Mouse (Mus musculus): ENCODE data around the gene Olfr799. TPM values are rescaled to one million over a fixed set of nuclear protein-coding genes. Genes with fewer than 3 reads are reported as not detected.

Olfr799 gene
- polyA plus RNA-seq (2015; fragmentation: Nextera tagmentation; extraction: Ambion mirVana): not detected in 2 replicates

GRCm38 (mm10) chr10:129637184-129637583 lies at the start of gene Olfr799:
Olfr799 (plus strand) TSS chr10:129637484.
- H3K9me3 ChIP-seq: no peaks in the 10 kb centered on the region
- no peaks in the 10 kb centered on the region for H3K4me1 ChIP-seq
- no peak within 1 kb of the TSS for H3K4me2 ChIP-seq
- ATAC-seq (ENCODE audit: insufficient number of reproducible peaks, low FRiP score, low TSS enrichment, low read depth): no peak
- no peak within 1 kb of the TSS for H3K27ac ChIP-seq
- no peaks in the 10 kb centered on the region for H3K36me3 ChIP-seq
- 10% methylated on average over 1 of the region's 1 CpGs for WGBS
- no peaks in the 10 kb centered on the region for H3K27me3 ChIP-seq
- H3K9ac ChIP-seq: no peak within 1 kb of the TSS
- H3K4me3 ChIP-seq: no peak within 1 kb of the TSS

DNA sequence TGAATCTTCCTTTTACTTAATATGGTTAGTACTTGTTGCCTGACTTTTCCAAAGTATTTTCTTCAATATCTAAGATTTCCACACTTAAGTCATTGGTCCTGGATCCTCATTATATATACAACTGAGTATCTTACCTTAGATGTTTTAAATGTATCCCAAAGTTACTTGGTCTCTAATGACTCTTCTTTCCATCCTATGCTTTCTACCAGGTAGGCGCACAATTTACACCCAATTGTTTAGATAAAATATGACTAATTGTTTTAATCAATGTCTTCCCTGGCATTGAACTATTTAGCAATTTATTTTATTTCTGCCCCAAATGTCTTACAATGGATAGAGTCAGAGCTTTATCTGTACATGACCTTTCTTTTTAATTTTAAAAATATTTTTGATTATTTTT lies 24.8 kb upstream of the Olfr799 start, which contains the start of gene Olfr796:
Olfr796 (minus strand) TSS at position 101 of the 400 bp plus-strand sequence.
- Histone ChIP-seq H3K27me3 (no peaks in the 10 kb centered on the region), H3K9ac (no peak within 1 kb of the TSS), H3K9me3 (no peaks in the 10 kb centered on the region), H3K4me1 (no peaks in the 10 kb centered on the region), H3K36me3 (no peaks in the 10 kb centered on the region), H3K4me3 (no peak within 1 kb of the TSS), H3K27ac (no peak within 1 kb of the TSS), H3K4me2 (no peak within 1 kb of the TSS)
- 96% methylated on average over 1 of the region's 1 CpGs for WGBS
- no peak for ATAC-seq (ENCODE audit: insufficient number of reproducible peaks, low FRiP score, low TSS enrichment, low read depth)

DNA sequence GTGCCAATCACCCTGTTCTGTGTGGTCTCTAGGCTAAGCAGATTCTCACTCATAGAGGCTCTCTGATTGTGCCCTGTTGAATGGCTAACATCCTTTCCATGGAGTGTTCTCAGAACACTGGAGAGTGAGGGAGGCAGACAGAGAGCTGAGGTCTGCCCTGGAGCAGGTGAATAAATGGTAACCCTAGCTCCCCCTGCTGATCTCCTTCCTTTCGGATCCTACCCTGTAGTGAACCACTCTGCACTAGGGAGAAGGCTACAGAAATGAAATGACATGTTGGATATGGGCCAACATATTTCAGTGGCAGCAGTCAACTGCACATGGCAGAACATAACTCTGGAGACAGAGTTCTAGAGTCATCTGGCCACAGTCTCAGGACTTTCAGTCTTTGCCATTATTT lies 15.6 kb upstream of the Olfr799 start:
- Histone ChIP-seq H3K4me1 (no peaks in the 10 kb centered on the region), H3K36me3 (no peaks in the 10 kb centered on the region), H3K4me2 (no peak overlapping the region), H3K4me3 (no peak overlapping the region), H3K9me3 (no peaks in the 10 kb centered on the region), H3K27me3 (no peaks in the 10 kb centered on the region), H3K9ac (no peak overlapping the region), H3K27ac (no peak overlapping the region)
- ATAC-seq (ENCODE audit: insufficient number of reproducible peaks, low FRiP score, low TSS enrichment, low read depth): no peak
- 15% methylated on average over 1 of the region's 1 CpGs for WGBS

DNA sequence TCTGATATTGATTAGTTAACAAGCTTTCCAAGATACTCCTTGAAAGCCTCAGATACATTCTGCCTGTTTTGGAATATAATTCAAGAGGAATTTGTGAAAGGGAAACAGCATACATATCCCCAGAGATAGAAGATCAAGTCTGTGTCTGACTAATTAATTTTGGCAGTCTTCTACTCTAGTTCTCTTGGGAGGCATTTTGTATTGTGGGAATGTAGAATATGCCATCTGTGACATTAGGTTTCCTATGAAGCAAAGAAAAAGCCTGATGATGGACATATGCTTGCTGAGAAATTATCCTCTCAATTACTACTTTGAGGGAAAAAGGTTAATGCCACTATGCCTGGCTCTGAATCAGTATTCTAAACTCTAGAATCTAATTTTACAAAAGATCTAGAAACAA lies 14.0 kb upstream of the Olfr799 start:
- Histone ChIP-seq H3K9ac (no peak overlapping the region), H3K4me3 (no peak overlapping the region), H3K4me2 (no peak overlapping the region), H3K27me3 (no peaks in the 10 kb centered on the region), H3K4me1 (no peaks in the 10 kb centered on the region), H3K36me3 (no peaks in the 10 kb centered on the region), H3K27ac (no peak overlapping the region), H3K9me3 (no peaks in the 10 kb centered on the region)
- no peak for ATAC-seq (ENCODE audit: insufficient number of reproducible peaks, low FRiP score, low TSS enrichment, low read depth)

GRCm38 (mm10) chr10:129627834-129628233 lies 9.4 kb upstream of the Olfr799 start, which contains the start of gene Olfr798:
Olfr798 (minus strand) TSS chr10:129627934.
- H3K4me1 ChIP-seq: no peaks in the 10 kb centered on the region
- ATAC-seq (ENCODE audit: insufficient number of reproducible peaks, low FRiP score, low TSS enrichment, low read depth): no peak
- H3K27me3 ChIP-seq: no peaks in the 10 kb centered on the region
- H3K27ac ChIP-seq: no peak within 1 kb of the TSS
- no peak within 1 kb of the TSS for H3K4me3 ChIP-seq
- H3K9ac ChIP-seq: no peak within 1 kb of the TSS
- WGBS: 76% methylated on average over 1 of the region's 1 CpGs
- no peak within 1 kb of the TSS for H3K4me2 ChIP-seq
- no peaks in the 10 kb centered on the region for H3K9me3 ChIP-seq
- H3K36me3 ChIP-seq: no peaks in the 10 kb centered on the region

DNA sequence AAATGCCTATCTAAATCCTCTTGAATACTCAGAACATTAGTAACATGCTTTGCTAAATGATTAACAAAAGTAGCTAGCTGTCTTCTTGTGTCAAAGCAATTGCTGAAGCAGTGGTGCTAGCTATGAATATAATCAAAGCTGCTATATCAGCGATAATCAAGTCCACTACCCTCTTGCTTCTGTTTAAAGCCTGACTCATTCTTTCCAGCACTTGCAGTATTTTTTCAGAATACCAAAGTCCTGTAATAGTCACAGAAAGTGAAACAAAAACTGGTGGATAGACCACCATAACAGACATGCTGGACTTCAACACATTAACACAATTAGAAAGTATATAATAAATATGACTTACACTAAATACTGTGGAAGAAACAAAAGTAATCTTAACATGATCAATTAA lies 14.5 kb downstream of the Olfr799 start:
- H3K9me3 ChIP-seq: no peaks in the 10 kb centered on the region
- no peaks in the 10 kb centered on the region for H3K4me1 ChIP-seq
- no peak overlapping the region for H3K4me3 ChIP-seq
- no peak for ATAC-seq (ENCODE audit: insufficient number of reproducible peaks, low FRiP score, low TSS enrichment, low read depth)
- WGBS: 92% methylated on average over 1 of the region's 1 CpGs
- no peaks in the 10 kb centered on the region for H3K27me3 ChIP-seq
- H3K4me2 ChIP-seq: no peak overlapping the region
- no peak overlapping the region for H3K9ac ChIP-seq
- H3K36me3 ChIP-seq: no peaks in the 10 kb centered on the region
- no peak overlapping the region for H3K27ac ChIP-seq

- H3K4me3 ChIP-seq: no peak within 1 kb of the TSS
- no peak within 1 kb of the TSS for H3K9ac ChIP-seq
- H3K4me1 ChIP-seq: no peaks in the 10 kb centered on the region
- ATAC-seq (ENCODE audit: insufficient number of reproducible peaks, low FRiP score, low TSS enrichment, low read depth): no peak
- no peaks in the 10 kb centered on the region for H3K9me3 ChIP-seq
- H3K36me3 ChIP-seq: no peaks in the 10 kb centered on the region
- no peaks in the 10 kb centered on the region for H3K27me3 ChIP-seq
- no peak within 1 kb of the TSS for H3K4me2 ChIP-seq
- H3K27ac ChIP-seq: no peak within 1 kb of the TSS
Observed at GRCm38 (mm10) chr10:129657394-129657793, 20.1 kb downstream of the Olfr799 start, which contains the start of gene Olfr800. Olfr800 (plus strand) TSS chr10:129657694.

GRCm38 (mm10) chr10:129673765-129674164 lies 36.5 kb downstream of the Olfr799 start, which contains the start of gene Olfr801:
Olfr801 (minus strand) TSS chr10:129673865.
- ATAC-seq (ENCODE audit: insufficient number of reproducible peaks, low FRiP score, low TSS enrichment, low read depth): no peak
- H3K27me3 ChIP-seq: no peaks in the 10 kb centered on the region
- no peak within 1 kb of the TSS for H3K27ac ChIP-seq
- 68% methylated on average over 1 of the region's 1 CpGs for WGBS
- no peaks in the 10 kb centered on the region for H3K9me3 ChIP-seq
- H3K4me1 ChIP-seq: no peaks in the 10 kb centered on the region
- no peak within 1 kb of the TSS for H3K4me3 ChIP-seq
- no peaks in the 10 kb centered on the region for H3K36me3 ChIP-seq
- H3K9ac ChIP-seq: no peak within 1 kb of the TSS
- H3K4me2 ChIP-seq: no peak within 1 kb of the TSS

DNA sequence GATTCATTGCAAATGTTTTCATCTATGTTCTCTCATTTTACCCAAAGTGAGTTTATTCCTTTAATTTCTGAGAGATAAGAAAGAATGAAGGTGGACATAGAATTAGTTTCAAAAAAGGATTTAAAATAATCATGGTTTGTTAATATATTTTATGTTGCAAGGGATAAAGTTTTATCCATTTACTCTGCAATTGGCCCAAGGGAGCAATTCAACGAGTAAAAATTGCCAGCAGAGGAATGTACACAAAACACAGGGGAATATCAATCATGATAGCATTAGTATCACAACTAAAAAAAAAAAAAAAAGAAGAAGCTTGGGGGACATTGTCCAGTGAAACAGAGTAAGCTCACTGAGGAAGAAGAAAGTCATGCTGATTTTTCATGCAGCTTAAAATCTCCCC lies 50.8 kb downstream of the Olfr799 start, which contains the start of gene Olfr802:
Olfr802 (minus strand) TSS at position 101 of the 400 bp plus-strand sequence.
- no peak within 1 kb of the TSS for H3K9ac ChIP-seq
- no peaks in the 10 kb centered on the region for H3K27me3 ChIP-seq
- H3K9me3 ChIP-seq: no peaks in the 10 kb centered on the region
- H3K4me3 ChIP-seq: no peak within 1 kb of the TSS
- H3K36me3 ChIP-seq: no peaks in the 10 kb centered on the region
- H3K4me1 ChIP-seq: no peaks in the 10 kb centered on the region
- WGBS: 56% methylated on average over 1 of the region's 1 CpGs
- H3K4me2 ChIP-seq: no peak within 1 kb of the TSS
- no peak for ATAC-seq (ENCODE audit: insufficient number of reproducible peaks, low FRiP score, low TSS enrichment, low read depth)
- no peak within 1 kb of the TSS for H3K27ac ChIP-seq

- no peak within 1 kb of the TSS for H3K4me3 ChIP-seq
- no peak for ATAC-seq (ENCODE audit: insufficient number of reproducible peaks, low FRiP score, low TSS enrichment, low read depth)
- WGBS: 63% methylated on average over 2 of the region's 2 CpGs
Observed at GRCm38 (mm10) chr10:129694186-129694585, 56.9 kb downstream of the Olfr799 start, which contains the start of gene Olfr803. Olfr803 (minus strand) TSS chr10:129694286.

More at GRCm38 (mm10) chr10:129694186-129694585, 56.9 kb downstream of the Olfr799 start, which contains the start of gene Olfr803:
- H3K9ac ChIP-seq: no peak within 1 kb of the TSS
- no peaks in the 10 kb centered on the region for H3K4me1 ChIP-seq
- no peaks in the 10 kb centered on the region for H3K9me3 ChIP-seq
- no peak within 1 kb of the TSS for H3K4me2 ChIP-seq
- H3K27ac ChIP-seq: no peak within 1 kb of the TSS
- no peaks in the 10 kb centered on the region for H3K36me3 ChIP-seq
- H3K27me3 ChIP-seq: no peaks in the 10 kb centered on the region

Other genes starting within 250 kb of the Olfr799 start
- gene Olfr785, start 232.1 kb upstream of the Olfr799 start, polyA plus RNA-seq (2015; fragmentation: Nextera tagmentation; extraction: Ambion mirVana): not detected in 2 replicates
- gene Olfr786, start 210.2 kb upstream of the Olfr799 start, polyA plus RNA-seq (2015; fragmentation: Nextera tagmentation; extraction: Ambion mirVana): not detected in 2 replicates
- not detected in 2 replicates for gene Olfr787, start 175.6 kb upstream of the Olfr799 start, polyA plus RNA-seq (2015; fragmentation: Nextera tagmentation; extraction: Ambion mirVana)
- gene Olfr788, start 166.5 kb upstream of the Olfr799 start, polyA plus RNA-seq (2015; fragmentation: Nextera tagmentation; extraction: Ambion mirVana): not detected in 2 replicates
- gene Olfr789, start 152.7 kb upstream of the Olfr799 start, polyA plus RNA-seq (2015; fragmentation: Nextera tagmentation; extraction: Ambion mirVana): not detected in 2 replicates
- not detected in 2 replicates for gene Olfr790, start 139.0 kb upstream of the Olfr799 start, polyA plus RNA-seq (2015; fragmentation: Nextera tagmentation; extraction: Ambion mirVana)
- gene Olfr791, start 115.7 kb upstream of the Olfr799 start, polyA plus RNA-seq (2015; fragmentation: Nextera tagmentation; extraction: Ambion mirVana): not detected in 2 replicates
- gene Olfr792, start 98.3 kb upstream of the Olfr799 start, polyA plus RNA-seq (2015; fragmentation: Nextera tagmentation; extraction: Ambion mirVana): not detected in 2 replicates
- not detected in 2 replicates for gene Olfr794, start 69.8 kb upstream of the Olfr799 start, polyA plus RNA-seq (2015; fragmentation: Nextera tagmentation; extraction: Ambion mirVana)
- gene Olfr796, start 24.9 kb upstream of the Olfr799 start, polyA plus RNA-seq (2015; fragmentation: Nextera tagmentation; extraction: Ambion mirVana): not detected in 2 replicates
- not detected in 2 replicates for gene Olfr798, start 9.6 kb upstream of the Olfr799 start, polyA plus RNA-seq (2015; fragmentation: Nextera tagmentation; extraction: Ambion mirVana)
- gene Olfr800, start 20.2 kb downstream of the Olfr799 start, polyA plus RNA-seq (2015; fragmentation: Nextera tagmentation; extraction: Ambion mirVana): not detected in 2 replicates
- gene Olfr801, start 36.4 kb downstream of the Olfr799 start, polyA plus RNA-seq (2015; fragmentation: Nextera tagmentation; extraction: Ambion mirVana): not detected in 2 replicates
- gene Olfr802, start 50.7 kb downstream of the Olfr799 start, polyA plus RNA-seq (2015; fragmentation: Nextera tagmentation; extraction: Ambion mirVana): not detected in 2 replicates
- gene Olfr803, start 56.8 kb downstream of the Olfr799 start, polyA plus RNA-seq (2015; fragmentation: Nextera tagmentation; extraction: Ambion mirVana): not detected in 2 replicates
- gene Olfr804, start 65.7 kb downstream of the Olfr799 start, polyA plus RNA-seq (2015; fragmentation: Nextera tagmentation; extraction: Ambion mirVana): not detected in 2 replicates
- gene Olfr805, start 91.9 kb downstream of the Olfr799 start, polyA plus RNA-seq (2015; fragmentation: Nextera tagmentation; extraction: Ambion mirVana): not detected in 2 replicates
- gene Olfr806, start 104.4 kb downstream of the Olfr799 start, polyA plus RNA-seq (2015; fragmentation: Nextera tagmentation; extraction: Ambion mirVana): not detected in 2 replicates
- not detected in 2 replicates for gene Olfr807, start 120.3 kb downstream of the Olfr799 start, polyA plus RNA-seq (2015; fragmentation: Nextera tagmentation; extraction: Ambion mirVana)
- gene Olfr808, start 128.0 kb downstream of the Olfr799 start, polyA plus RNA-seq (2015; fragmentation: Nextera tagmentation; extraction: Ambion mirVana): not detected in 2 replicates
- not detected in 2 replicates for gene Olfr809, start 137.2 kb downstream of the Olfr799 start, polyA plus RNA-seq (2015; fragmentation: Nextera tagmentation; extraction: Ambion mirVana)
- not detected in 2 replicates for gene Olfr810, start 157.4 kb downstream of the Olfr799 start, polyA plus RNA-seq (2015; fragmentation: Nextera tagmentation; extraction: Ambion mirVana)
- gene Olfr811, start 166.9 kb downstream of the Olfr799 start, polyA plus RNA-seq (2015; fragmentation: Nextera tagmentation; extraction: Ambion mirVana): not detected in 2 replicates
- not detected in 2 replicates for gene Olfr812, start 208.6 kb downstream of the Olfr799 start, polyA plus RNA-seq (2015; fragmentation: Nextera tagmentation; extraction: Ambion mirVana)
- gene Olfr813, start 217.9 kb downstream of the Olfr799 start, polyA plus RNA-seq (2015; fragmentation: Nextera tagmentation; extraction: Ambion mirVana): not detected in 2 replicates
- not detected in 2 replicates for gene Olfr814, start 242.4 kb downstream of the Olfr799 start, polyA plus RNA-seq (2015; fragmentation: Nextera tagmentation; extraction: Ambion mirVana)

Measured in limb, embryonic 15.5 days (tissue).